Comparison of ENCODE assay signal across 14 mouse cellular contexts in the genomic region with DNA sequence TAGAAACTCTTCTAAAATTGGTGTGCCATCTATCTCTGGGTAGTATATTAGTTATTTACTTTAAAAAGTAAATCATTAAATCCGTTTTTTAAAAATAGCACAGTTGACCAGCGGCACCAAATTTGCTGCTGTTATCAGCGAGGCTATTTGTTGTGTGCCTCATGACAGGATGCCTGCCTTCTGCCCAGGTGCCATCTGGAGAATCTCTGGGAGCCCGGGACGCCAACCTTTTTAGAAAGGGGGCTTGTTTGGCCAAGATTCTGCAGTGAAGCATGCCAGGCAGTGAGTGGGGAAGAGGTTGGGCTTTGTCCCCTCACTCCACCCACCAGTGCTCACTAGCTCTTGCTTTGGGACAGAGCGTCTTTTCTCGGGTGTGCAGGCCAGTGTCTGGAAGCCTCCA. TPM values are rescaled to one million over a fixed set of nuclear protein-coding genes. Genes with fewer than 3 reads are reported as not detected.
DNase-seq lines count a peak whose midpoint lies in the region; ATAC-seq and TF ChIP-seq lines count a peak whose summit lies in the region.
"Had no signal": no experiment of that assay in that cellular context is flagged by ENCODE, and none has a peak within 500 bp of the region (broad histone marks: within the 10 kb centered on the region; RNA-seq: fewer than 3 reads in every experiment).

No protein-coding gene starts in this region.

- H3K36me3 ChIP-seq in embryonic facial prominence, embryonic 13.5 days, result peaks cover 75% of the 10 kb centered on the region
- peaks cover 87% of the 10 kb centered on the region for H3K36me3 ChIP-seq in embryonic facial prominence, embryonic 10.5 days (replicated peaks)
- H3K36me3 ChIP-seq in liver, embryonic 11.5 days (ENCODE audit: control insufficient read depth, insufficient read depth, low read length), result peaks cover 63% of the 10 kb centered on the region

- H3K27me3 ChIP-seq in embryonic facial prominence, embryonic 13.5 days, result no peaks in the 10 kb centered on the region
- H3K27me3 ChIP-seq in embryonic facial prominence, embryonic 10.5 days (replicated peaks; ENCODE audit: low read depth, poor library complexity, severe bottlenecking), result no peaks in the 10 kb centered on the region
- H3K27me3 ChIP-seq in liver, embryonic 11.5 days (replicated peaks; ENCODE audit: control insufficient read depth, insufficient read depth, low read length), result no peaks in the 10 kb centered on the region
- H3K27me3 ChIP-seq: hindbrain, embryonic 12.5 days; Patski had no signal

- peaks cover 50% of the 10 kb centered on the region for H3K4me1 ChIP-seq in embryonic facial prominence, embryonic 13.5 days
- H3K4me1 ChIP-seq in embryonic facial prominence, embryonic 10.5 days, result peaks cover 35% of the 10 kb centered on the region
- peaks cover 40% of the 10 kb centered on the region for H3K4me1 ChIP-seq in liver, embryonic 11.5 days (replicated peaks; ENCODE audit: control insufficient read depth, insufficient read depth, low read length)

- intact Hi-C loops in left cerebral cortex, adult 2 months (cut with DNase I), result no loop called here
- intact Hi-C loops in left cerebral cortex, postnatal 25 days (cut with DNase I), result no loop called here

- 0 out of 2 replicates have a peak overlapping the region, but pooled peaks have one; percentile 47 for H3K9ac ChIP-seq in embryonic facial prominence, embryonic 13.5 days
- H3K9ac ChIP-seq in liver, embryonic 11.5 days (ENCODE audit: low read depth, low read length), result peak overlapping the region; percentile 40
- H3K9ac ChIP-seq: hindbrain, embryonic 12.5 days had no signal

- no peak overlapping the region; the same call in 1 of the 2 replicates for H3K4me2 ChIP-seq in embryonic facial prominence, embryonic 13.5 days
- H3K4me2 ChIP-seq in liver, embryonic 11.5 days, result peak overlapping the region; percentile 24; the same call in 1 of the 2 replicates
- H3K4me2 ChIP-seq: hindbrain, embryonic 12.5 days had no signal

- no peak for TF ChIP-seq CTCF in left cerebral cortex, adult 2 months (IDR thresholded peaks at IDR 0.05)

- 82% methylated on average over 7 of the region's 7 CpGs for WGBS in embryonic facial prominence, embryonic 13.5 days
- WGBS in embryonic facial prominence, embryonic 10.5 days, result 92% methylated on average over 7 of the region's 7 CpGs
- 84% methylated on average over 7 of the region's 7 CpGs for WGBS in liver, embryonic 11.5 days

- no peak for DNase-seq in embryonic facial prominence, embryonic 10.5 days (ENCODE audit: low spot score)
- no peak for DNase-seq in left cerebral cortex, adult 2 months (ENCODE audit: extremely low spot score in 1 of 2, low spot score in 2 of 2)
- no peak for DNase-seq in left cerebral cortex, postnatal 25 days (ENCODE audit: low spot score in 2 of 2)
- no peak for DNase-seq in liver, embryonic 11.5 days (ENCODE audit: low spot score)
- DNase-seq in frontal cortex, postnatal 36 days (ENCODE audit: low spot score in 2 of 2), result no peak
- DNase-seq in thymus, postnatal 4 days, result no peak
- DNase-seq: lung, postnatal 4 days; right cerebral cortex, postnatal 25 days had no signal

- no peak for ATAC-seq in embryonic facial prominence, embryonic 13.5 days (ENCODE audit: insufficient number of reproducible peaks, insufficient read depth, low FRiP score, low TSS enrichment, low read depth)
- ATAC-seq in liver, embryonic 11.5 days (replicated peaks; ENCODE audit: low FRiP score), result no peak
- no peak for ATAC-seq in CD4-positive, CD25-positive, alpha-beta regulatory T cell, adult 4 months
- ATAC-seq: midbrain, embryonic 16.5 days; Patski had no signal

- no peak overlapping the region for H3K4me3 ChIP-seq in embryonic facial prominence, embryonic 13.5 days
- no peak overlapping the region for H3K4me3 ChIP-seq in embryonic facial prominence, embryonic 10.5 days
- no peak overlapping the region for H3K4me3 ChIP-seq in left cerebral cortex, adult 2 months
- no peak overlapping the region for H3K4me3 ChIP-seq in liver, embryonic 11.5 days (ENCODE audit: low read depth, low read length)
- H3K4me3 ChIP-seq: hindbrain, embryonic 12.5 days had no signal

- no peaks in the 10 kb centered on the region for H3K9me3 ChIP-seq in embryonic facial prominence, embryonic 13.5 days
- H3K9me3 ChIP-seq in embryonic facial prominence, embryonic 10.5 days, result no peaks in the 10 kb centered on the region
- H3K9me3 ChIP-seq in liver, embryonic 11.5 days (ENCODE audit: control insufficient read depth, low read length), result no peaks in the 10 kb centered on the region
- H3K9me3 ChIP-seq: hindbrain, embryonic 12.5 days had no signal

- peak overlapping the region; percentile 78 for H3K27ac ChIP-seq in embryonic facial prominence, embryonic 13.5 days
- no peak overlapping the region for H3K27ac ChIP-seq in embryonic facial prominence, embryonic 10.5 days (replicated peaks)
- H3K27ac ChIP-seq in left cerebral cortex, adult 2 months, result peak overlapping the region; percentile 42
- peak overlapping the region; percentile 44; the same call in 1 of the 2 replicates for H3K27ac ChIP-seq in liver, embryonic 11.5 days (ENCODE audit: low read depth, low read length)
- H3K27ac ChIP-seq: hindbrain, embryonic 12.5 days; kidney, postnatal 0 days had no signal

RNA-seq across cellular contexts. Expression of gene Kmt5a, which starts 10.3 kb away (rescaled TPM):
- 43.4 and 45.5 TPM in 2 replicates for polyA plus RNA-seq in embryonic facial prominence, embryonic 13.5 days (2015; fragmentation: Nextera tagmentation; extraction: Ambion mirVana)
- polyA plus RNA-seq in embryonic facial prominence, embryonic 10.5 days (2016; fragmentation: Nextera tagmentation; extraction: Ambion mirVana), result 48.5 and 55.7 TPM in 2 replicates
- 10 to 100 TPM; 60.9 to 74.6 TPM for total RNA-seq in left cerebral cortex, adult 2 months (2021)
- total RNA-seq in left cerebral cortex, postnatal 25 days (2021), result 10 to 100 TPM; 57.6 to 66.0 TPM
- 132 and 145 TPM in 2 replicates for polyA plus RNA-seq in liver, embryonic 11.5 days (2014; fragmentation: Nextera tagmentation; extraction: Ambion mirVana)
- 10 to 100 TPM; 19.8 to 19.9 TPM for polyA plus RNA-seq in CD4-positive, CD25-positive, alpha-beta regulatory T cell, adult 4 months (2017; shearing (Covaris generic))

RNA-seq across cellular contexts. Expression of gene Sbno1, which starts 24.2 kb away (rescaled TPM):
- 93.7 and 97.7 TPM in 2 replicates for polyA plus RNA-seq in embryonic facial prominence, embryonic 13.5 days (2015; fragmentation: Nextera tagmentation; extraction: Ambion mirVana)
- 98.3 and 103 TPM in 2 replicates for polyA plus RNA-seq in embryonic facial prominence, embryonic 10.5 days (2016; fragmentation: Nextera tagmentation; extraction: Ambion mirVana)
- 100 to 1,000 TPM; 180 to 185 TPM for total RNA-seq in left cerebral cortex, adult 2 months (2021)
- 100 to 1,000 TPM; 162 to 174 TPM for total RNA-seq in left cerebral cortex, postnatal 25 days (2021)
- polyA plus RNA-seq in liver, embryonic 11.5 days (2014; fragmentation: Nextera tagmentation; extraction: Ambion mirVana), result 75.2 and 86.4 TPM in 2 replicates
- polyA plus RNA-seq in CD4-positive, CD25-positive, alpha-beta regulatory T cell, adult 4 months (2017; shearing (Covaris generic)), result 100 to 1,000 TPM; 163 to 182 TPM

RNA-seq across cellular contexts. Expression of gene Rilpl2, which starts 28.1 kb away (rescaled TPM):
- polyA plus RNA-seq in embryonic facial prominence, embryonic 13.5 days (2015; fragmentation: Nextera tagmentation; extraction: Ambion mirVana), result 39.8 and 40.1 TPM in 2 replicates
- polyA plus RNA-seq in embryonic facial prominence, embryonic 10.5 days (2016; fragmentation: Nextera tagmentation; extraction: Ambion mirVana), result 24.9 and 26.0 TPM in 2 replicates
- 10 to 100 TPM; 17.9 to 21.0 TPM for total RNA-seq in left cerebral cortex, adult 2 months (2021)
- total RNA-seq in left cerebral cortex, postnatal 25 days (2021), result 10 to 100 TPM; 18.6 to 19.7 TPM
- 18.7 and 19.8 TPM in 2 replicates for polyA plus RNA-seq in liver, embryonic 11.5 days (2014; fragmentation: Nextera tagmentation; extraction: Ambion mirVana)
- polyA plus RNA-seq in CD4-positive, CD25-positive, alpha-beta regulatory T cell, adult 4 months (2017; shearing (Covaris generic)), result 10 to 100 TPM; 51.3 to 54.0 TPM

RNA-seq across cellular contexts. Expression of gene Snrnp35, which starts 32.9 kb away (rescaled TPM):
- polyA plus RNA-seq in embryonic facial prominence, embryonic 13.5 days (2015; fragmentation: Nextera tagmentation; extraction: Ambion mirVana), result 25.9 and 28.3 TPM in 2 replicates
- polyA plus RNA-seq in embryonic facial prominence, embryonic 10.5 days (2016; fragmentation: Nextera tagmentation; extraction: Ambion mirVana), result 28.3 and 28.8 TPM in 2 replicates
- total RNA-seq in left cerebral cortex, adult 2 months (2021), result 10 to 100 TPM; 19.9 to 20.8 TPM
- 10 to 100 TPM; 21.0 to 27.2 TPM for total RNA-seq in left cerebral cortex, postnatal 25 days (2021)
- 13.6 and 14.0 TPM in 2 replicates for polyA plus RNA-seq in liver, embryonic 11.5 days (2014; fragmentation: Nextera tagmentation; extraction: Ambion mirVana)
- 10 to 100 TPM in 1 of 2 experiments, 1 to 10 TPM in 1; 4.7 to 14.2 TPM for polyA plus RNA-seq in CD4-positive, CD25-positive, alpha-beta regulatory T cell, adult 4 months (2017; shearing (Covaris generic))
